Mouse (Mus musculus): ENCODE measurements around the gene Lin7c. TPM values are rescaled to one million over a fixed set of nuclear protein-coding genes. Genes with fewer than 3 reads are reported as not detected.

Lin7c gene
- polyA plus RNA-seq, 1 experiment, result 9.1 TPM

DNA sequence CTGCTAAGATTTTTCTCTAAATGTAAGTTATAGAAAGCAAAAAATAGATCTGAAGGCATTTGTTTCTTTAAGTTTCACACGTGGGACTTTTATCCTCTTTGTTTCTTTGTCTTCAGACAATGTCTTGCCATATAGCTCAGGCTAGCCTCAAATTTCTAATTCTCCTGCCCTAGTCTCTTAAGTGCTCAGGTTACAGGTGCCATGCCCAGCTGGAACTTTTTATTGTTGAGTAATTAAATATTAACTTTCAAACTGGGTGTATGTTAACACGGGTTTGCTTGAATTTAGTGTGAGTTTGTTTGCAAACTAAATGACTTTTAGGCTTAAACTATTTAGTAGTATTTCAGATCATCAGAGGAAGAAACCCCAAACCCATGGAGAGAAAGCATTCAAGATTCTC lies 9.5 kb upstream of the Lin7c start:
- Histone ChIP-seq H3K27me3 (ENCODE audit: control insufficient read depth, insufficient read depth, low read length) (no peaks in the 10 kb centered on the region), H3K27ac (ENCODE audit: control insufficient read depth, insufficient read depth, low read length) (no peak overlapping the region), H3K36me3 (ENCODE audit: control insufficient read depth, insufficient read depth, low read length) (no peaks in the 10 kb centered on the region), H3K4me3 (ENCODE audit: control insufficient read depth, insufficient read depth, low read length) (no peak overlapping the region), H3K4me1 (replicated peaks; ENCODE audit: control insufficient read depth, insufficient read depth, low read length) (no peaks in the 10 kb centered on the region)
- DNase-seq, result no peak
- WGBS, result 78% methylated on average over 2 of the region's 2 CpGs
- TF ChIP-seq CTCF (IDR thresholded peaks at IDR 0.05; ENCODE audit: borderline replicate concordance, control insufficient read depth, extremely low read depth, insufficient read depth, low read length, poor library complexity) (no peak), POLR2A (IDR thresholded peaks at IDR 0.05; ENCODE audit: control insufficient read depth, extremely low read depth, insufficient read depth, low read length, poor library complexity) (no peak)

- no peak for DNase-seq
- Histone ChIP-seq H3K36me3 (ENCODE audit: control insufficient read depth, insufficient read depth, low read length) (no peaks in the 10 kb centered on the region), H3K4me3 (ENCODE audit: control insufficient read depth, insufficient read depth, low read length) (no peak overlapping the region), H3K27ac (ENCODE audit: control insufficient read depth, insufficient read depth, low read length) (no peak overlapping the region), H3K4me1 (replicated peaks; ENCODE audit: control insufficient read depth, insufficient read depth, low read length) (no peaks in the 10 kb centered on the region), H3K27me3 (ENCODE audit: control insufficient read depth, insufficient read depth, low read length) (no peaks in the 10 kb centered on the region)
- 75% methylated on average over 1 of the region's 1 CpGs for WGBS
- TF ChIP-seq POLR2A (IDR thresholded peaks at IDR 0.05; ENCODE audit: control insufficient read depth, extremely low read depth, insufficient read depth, low read length, poor library complexity) (no peak), CTCF (IDR thresholded peaks at IDR 0.05; ENCODE audit: borderline replicate concordance, control insufficient read depth, extremely low read depth, insufficient read depth, low read length, poor library complexity) (no peak)
Observed at GRCm38 (mm10) chr2:109881625-109882024, 9.0 kb upstream of the Lin7c start.

DNA sequence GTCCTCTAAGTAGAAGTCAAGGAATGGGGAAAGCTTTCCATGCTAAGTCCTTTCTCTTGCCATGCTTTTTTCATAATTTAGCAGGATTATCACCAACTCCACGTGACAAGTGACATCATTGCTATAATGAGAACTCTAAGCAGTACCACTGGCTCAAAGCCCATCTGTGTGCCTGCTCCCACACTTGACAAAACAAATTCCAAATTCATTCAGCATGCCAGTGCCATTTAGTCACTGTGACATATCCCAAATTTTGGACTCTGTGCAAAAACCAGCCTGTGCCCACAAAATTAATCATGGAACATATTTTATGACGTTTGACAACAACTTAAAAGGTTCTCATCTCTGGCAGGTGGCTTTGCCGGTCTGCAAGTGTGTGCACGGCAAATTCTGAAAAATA lies 6.5 kb upstream of the Lin7c start:
- Histone ChIP-seq H3K4me1 (replicated peaks; ENCODE audit: control insufficient read depth, insufficient read depth, low read length) (no peaks in the 10 kb centered on the region), H3K27me3 (ENCODE audit: control insufficient read depth, insufficient read depth, low read length) (no peaks in the 10 kb centered on the region), H3K36me3 (ENCODE audit: control insufficient read depth, insufficient read depth, low read length) (no peaks in the 10 kb centered on the region), H3K27ac (ENCODE audit: control insufficient read depth, insufficient read depth, low read length) (no peak overlapping the region), H3K4me3 (ENCODE audit: control insufficient read depth, insufficient read depth, low read length) (no peak overlapping the region)
- no peak for TF ChIP-seq CTCF (IDR thresholded peaks at IDR 0.05; ENCODE audit: borderline replicate concordance, control insufficient read depth, extremely low read depth, insufficient read depth, low read length, poor library complexity)
- TF ChIP-seq POLR2A (IDR thresholded peaks at IDR 0.05; ENCODE audit: control insufficient read depth, extremely low read depth, insufficient read depth, low read length, poor library complexity), result no peak
- 88% methylated on average over 4 of the region's 4 CpGs for whole genome bisulfite sequencing
- DNase-seq, result no peak

- H3K27me3 ChIP-seq (ENCODE audit: control insufficient read depth, insufficient read depth, low read length), result no peaks in the 10 kb centered on the region
- H3K36me3 ChIP-seq (ENCODE audit: control insufficient read depth, insufficient read depth, low read length), result no peaks in the 10 kb centered on the region
- no peak for DNase-seq
- no peak overlapping the region for H3K4me3 ChIP-seq (ENCODE audit: control insufficient read depth, insufficient read depth, low read length)
- H3K4me1 ChIP-seq (replicated peaks; ENCODE audit: control insufficient read depth, insufficient read depth, low read length), result no peaks in the 10 kb centered on the region
- TF ChIP-seq POLR2A (IDR thresholded peaks at IDR 0.05; ENCODE audit: control insufficient read depth, extremely low read depth, insufficient read depth, low read length, poor library complexity), result no peak
- TF ChIP-seq CTCF (IDR thresholded peaks at IDR 0.05; ENCODE audit: borderline replicate concordance, control insufficient read depth, extremely low read depth, insufficient read depth, low read length, poor library complexity), result no peak
- H3K27ac ChIP-seq (ENCODE audit: control insufficient read depth, insufficient read depth, low read length), result no peak overlapping the region
- WGBS, result 77% methylated on average over 4 of the region's 4 CpGs
Observed at GRCm38 (mm10) chr2:109884507-109884906, 6.1 kb upstream of the Lin7c start.

- WGBS, result 52% methylated on average over 4 of the region's 4 CpGs
- H3K27me3 ChIP-seq (ENCODE audit: control insufficient read depth, insufficient read depth, low read length), result no peaks in the 10 kb centered on the region
- H3K36me3 ChIP-seq (ENCODE audit: control insufficient read depth, insufficient read depth, low read length), result peaks cover 8% of the 10 kb centered on the region
- H3K4me1 ChIP-seq (replicated peaks; ENCODE audit: control insufficient read depth, insufficient read depth, low read length), result no peaks in the 10 kb centered on the region
- DNase-seq, result no peak
- peak overlapping the region; percentile 86; the same call in 1 of the 2 replicates for H3K4me3 ChIP-seq (ENCODE audit: control insufficient read depth, insufficient read depth, low read length)
- TF ChIP-seq CTCF (IDR thresholded peaks at IDR 0.05; ENCODE audit: borderline replicate concordance, control insufficient read depth, extremely low read depth, insufficient read depth, low read length, poor library complexity) (no peak), POLR2A (IDR thresholded peaks at IDR 0.05; ENCODE audit: control insufficient read depth, extremely low read depth, insufficient read depth, low read length, poor library complexity) (no peak)
- H3K27ac ChIP-seq (ENCODE audit: control insufficient read depth, insufficient read depth, low read length), result no peak overlapping the region
Observed at GRCm38 (mm10) chr2:109890068-109890467, 585 bp upstream of the Lin7c start.

DNA sequence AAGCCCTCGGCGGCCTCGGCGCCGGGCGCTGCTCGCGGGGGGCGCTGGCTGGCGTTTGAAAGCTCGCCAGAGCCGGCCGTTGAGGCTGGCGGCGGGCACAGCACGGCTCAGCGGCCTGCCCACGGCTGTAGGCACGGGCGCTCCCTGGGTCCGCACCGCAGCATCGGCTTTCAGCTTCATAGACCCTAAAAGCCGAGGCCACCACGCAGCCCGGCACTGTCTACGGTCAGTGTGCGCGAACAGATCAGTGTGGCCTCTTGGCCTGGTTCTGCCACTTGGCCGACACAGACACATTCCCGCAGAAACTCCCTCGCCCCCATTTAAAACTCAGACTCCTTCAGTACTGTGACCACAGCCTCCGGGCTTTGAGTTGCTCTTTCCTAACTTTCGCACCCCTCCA lies 378 bp downstream of the Lin7c start:
- Histone ChIP-seq H3K27me3 (ENCODE audit: control insufficient read depth, insufficient read depth, low read length) (no peaks in the 10 kb centered on the region), H3K4me1 (replicated peaks; ENCODE audit: control insufficient read depth, insufficient read depth, low read length) (no peaks in the 10 kb centered on the region), H3K4me3 (ENCODE audit: control insufficient read depth, insufficient read depth, low read length) (peak overlapping the region; percentile 86), H3K36me3 (ENCODE audit: control insufficient read depth, insufficient read depth, low read length) (peaks cover 17% of the 10 kb centered on the region), H3K27ac (ENCODE audit: control insufficient read depth, insufficient read depth, low read length) (no peak overlapping the region)
- no peak for TF ChIP-seq POLR2A (IDR thresholded peaks at IDR 0.05; ENCODE audit: control insufficient read depth, extremely low read depth, insufficient read depth, low read length, poor library complexity)
- TF ChIP-seq CTCF (IDR thresholded peaks at IDR 0.05; ENCODE audit: borderline replicate concordance, control insufficient read depth, extremely low read depth, insufficient read depth, low read length, poor library complexity), result no peak
- WGBS, result under 1% methylated on average over 34 of the region's 34 CpGs
- no peak for DNase-seq

GRCm38 (mm10) chr2:109891471-109891870 lies 818 bp downstream of the Lin7c start:
- peak overlapping the region; percentile 86 for H3K4me3 ChIP-seq (ENCODE audit: control insufficient read depth, insufficient read depth, low read length)
- TF ChIP-seq CTCF (IDR thresholded peaks at IDR 0.05; ENCODE audit: borderline replicate concordance, control insufficient read depth, extremely low read depth, insufficient read depth, low read length, poor library complexity) (no peak), POLR2A (IDR thresholded peaks at IDR 0.05; ENCODE audit: control insufficient read depth, extremely low read depth, insufficient read depth, low read length, poor library complexity) (no peak)
- H3K27me3 ChIP-seq (ENCODE audit: control insufficient read depth, insufficient read depth, low read length), result no peaks in the 10 kb centered on the region
- no peaks in the 10 kb centered on the region for H3K4me1 ChIP-seq (replicated peaks; ENCODE audit: control insufficient read depth, insufficient read depth, low read length)
- peaks cover 22% of the 10 kb centered on the region for H3K36me3 ChIP-seq (ENCODE audit: control insufficient read depth, insufficient read depth, low read length)
- 39% methylated on average over 4 of the region's 4 CpGs for WGBS
- H3K27ac ChIP-seq (ENCODE audit: control insufficient read depth, insufficient read depth, low read length), result no peak overlapping the region
- no peak for DNase-seq
